Mouse (Mus musculus) hindbrain, embryonic 16.5 days (tissue): Measurements from ENCODE around the gene Trim52. TPM values are rescaled to one million over a fixed set of nuclear protein-coding genes. Genes with fewer than 3 reads are reported as not detected.

Experiments used
- ATAC-seq: fragments of 200-750 bp; cut with Nextera tagmentation; 2 replicates; pipeline ENCODE4 v1.8.0; 2017; ENCODE audit warnings: moderate TSS enrichment, moderate library complexity
- H3K27ac ChIP-seq: fragments of 300-500 bp; sonication (generic); 2 replicates; pipeline ENCODE4 v1.5.1; 2014; ENCODE audit warnings: low read depth, mild to moderate bottlenecking, control low read depth, low read length, moderate library complexity
- H3K27me3 ChIP-seq: fragments of 300-500 bp; sonication (generic); replicated peaks from 2 replicates; pipeline ENCODE4 v1.6.1; 2014; ENCODE audit warnings: low read length; ENCODE audit not compliant: control insufficient read depth, insufficient read depth
- H3K36me3 ChIP-seq: fragments of 300-500 bp; sonication (generic); 2 replicates; pipeline ENCODE4 v1.6.1; 2014; ENCODE audit warnings: mild to moderate bottlenecking, low read length, moderate library complexity, mixed read lengths; ENCODE audit not compliant: control insufficient read depth, insufficient read depth
- H3K4me1 ChIP-seq: fragments of 300-500 bp; sonication (generic); 2 replicates; pipeline ENCODE4 v1.6.1; 2014; ENCODE audit warnings: low read depth, low read length; ENCODE audit not compliant: control insufficient read depth, insufficient read depth
- H3K4me2 ChIP-seq: fragments of 300-500 bp; sonication (generic); 2 replicates; pipeline ENCODE4 v1.6.1; 2014; ENCODE audit warnings: mild to moderate bottlenecking, low read length, control low read depth, moderate library complexity
- H3K4me3 ChIP-seq: fragments of 300-500 bp; sonication (generic); 2 replicates; pipeline ENCODE4 v1.5.1; 2014; ENCODE audit warnings: mild to moderate bottlenecking, low read length, control low read depth, moderate library complexity
- H3K9ac ChIP-seq: fragments of 300-500 bp; sonication (generic); 2 replicates; pipeline ENCODE4 v1.6.1; 2014; ENCODE audit warnings: low read depth, mild to moderate bottlenecking, control low read depth, low read length, moderate library complexity
- H3K9me3 ChIP-seq: fragments of 300-500 bp; sonication (generic); 2 replicates; pipeline ENCODE4 v1.6.1; 2014; ENCODE audit warnings: mild to moderate bottlenecking, low read length, moderate library complexity; ENCODE audit not compliant: control insufficient read depth
- WGBS: fragments of 180-500 bp; shearing (Covaris S2); extraction: QIAGEN DNeasy Blood & Tissue Kit; methylation state at CpG from one replicate; pipeline ENCODE4 v1.1.7; 2014; 5-methylcytosine and 5-hydroxymethylcytosine counted together
- polyA plus RNA-seq: library from polyadenylated mRNA; unstranded; fragments of >200 nt; fragmentation: Nextera tagmentation; extraction: Ambion mirVana; gene quantifications from 2 replicates; pipeline ENCODE4 v1.2.1, GENCODE M21; 2015

Gene Trim52
- polyA plus RNA-seq, 1 experiment from 2014 or later, result not detected

DNA sequence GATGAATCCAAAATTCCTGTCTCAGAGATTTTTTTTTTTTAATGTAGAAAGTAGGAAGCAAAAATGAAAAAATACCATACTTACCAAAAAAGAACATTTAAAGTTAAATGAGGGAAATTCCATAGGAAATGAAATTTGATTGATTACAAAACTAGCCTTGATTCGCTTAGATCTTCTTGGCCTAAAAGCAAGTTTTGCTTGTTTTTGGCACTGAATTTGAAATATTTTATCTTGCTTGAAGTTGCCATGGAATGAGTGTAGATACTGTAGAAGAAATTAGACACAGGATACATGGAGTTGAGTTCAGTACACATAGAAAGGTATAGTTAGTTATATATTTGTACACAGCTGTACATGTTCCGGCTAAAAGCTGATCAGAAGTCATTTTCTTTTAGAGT lies 73.7 kb downstream of the Trim52 start:
- Histone ChIP-seq H3K4me1 (no peaks in the 10 kb centered on the region), H3K9me3 (no peaks in the 10 kb centered on the region), H3K9ac (no peak overlapping the region), H3K4me3 (no peak overlapping the region), H3K27ac (no peak overlapping the region), H3K36me3 (no peaks in the 10 kb centered on the region), H3K4me2 (no peak overlapping the region), H3K27me3 (no peaks in the 10 kb centered on the region)
- ATAC-seq, result no peak
- WGBS, result 69% methylated on average over 2 of the region's 2 CpGs

DNA sequence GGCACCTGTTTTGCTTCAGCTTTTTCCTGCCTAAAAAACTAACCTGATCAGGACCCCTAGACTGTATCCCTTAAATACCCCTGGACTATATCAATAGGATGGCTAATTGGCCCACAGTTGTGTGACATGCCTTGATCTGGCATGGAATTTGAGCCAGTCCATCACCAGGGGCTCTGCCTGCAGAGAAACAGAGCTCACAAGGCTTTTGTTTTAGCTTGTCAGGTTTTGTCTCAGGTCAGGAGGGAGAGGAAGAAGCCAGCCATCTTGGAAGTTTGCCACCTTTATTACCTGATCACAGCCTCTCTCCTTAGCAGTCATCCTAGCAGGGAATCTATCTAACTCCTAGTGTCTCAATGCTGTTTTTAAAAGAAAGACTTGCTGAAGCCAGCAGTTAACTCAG lies 74.6 kb downstream of the Trim52 start:
- no peaks in the 10 kb centered on the region for H3K27me3 ChIP-seq
- no peaks in the 10 kb centered on the region for H3K4me1 ChIP-seq
- no peaks in the 10 kb centered on the region for H3K36me3 ChIP-seq
- no peak overlapping the region for H3K27ac ChIP-seq
- ATAC-seq, result no peak
- H3K4me3 ChIP-seq, result no peak overlapping the region
- H3K4me2 ChIP-seq, result no peak overlapping the region
- no peak overlapping the region for H3K9ac ChIP-seq
- H3K9me3 ChIP-seq, result no peaks in the 10 kb centered on the region

DNA sequence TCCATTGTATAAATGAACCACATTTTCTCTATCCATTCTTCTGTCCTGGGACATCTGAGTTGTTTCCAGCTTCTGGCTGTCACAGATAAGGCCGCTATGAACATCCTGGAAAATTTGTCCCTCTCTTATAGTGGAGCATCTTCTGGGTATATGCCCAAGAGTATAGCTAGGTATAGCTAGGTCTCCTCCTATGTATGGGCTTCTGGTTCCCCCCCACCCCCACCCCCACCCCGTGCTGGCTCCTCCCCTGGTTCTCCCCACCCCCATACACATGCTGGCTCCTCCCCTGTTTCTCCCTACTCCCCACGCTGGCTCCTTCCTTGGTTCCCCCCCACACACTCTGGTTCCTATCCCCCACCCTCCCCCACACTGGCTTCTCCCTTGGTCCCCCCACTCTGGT lies 78.0 kb downstream of the Trim52 start:
- Histone ChIP-seq H3K27me3 (no peaks in the 10 kb centered on the region), H3K36me3 (no peaks in the 10 kb centered on the region), H3K4me2 (no peak overlapping the region), H3K27ac (no peak overlapping the region), H3K4me1 (no peaks in the 10 kb centered on the region), H3K9ac (no peak overlapping the region), H3K9me3 (no peaks in the 10 kb centered on the region), H3K4me3 (no peak overlapping the region)
- 82% methylated on average over 3 of the region's 3 CpGs for WGBS
- ATAC-seq, result no peak

Other genes starting within 250 kb of the Trim52 start
- gene Spry2, start 209.4 kb upstream of the Trim52 start, polyA plus RNA-seq, result 34.1 and 35.0 TPM in 2 replicates